Mouse (Mus musculus): ENCODE measurements around the gene Tgfb2.

Gene Tgfb2

DNA sequence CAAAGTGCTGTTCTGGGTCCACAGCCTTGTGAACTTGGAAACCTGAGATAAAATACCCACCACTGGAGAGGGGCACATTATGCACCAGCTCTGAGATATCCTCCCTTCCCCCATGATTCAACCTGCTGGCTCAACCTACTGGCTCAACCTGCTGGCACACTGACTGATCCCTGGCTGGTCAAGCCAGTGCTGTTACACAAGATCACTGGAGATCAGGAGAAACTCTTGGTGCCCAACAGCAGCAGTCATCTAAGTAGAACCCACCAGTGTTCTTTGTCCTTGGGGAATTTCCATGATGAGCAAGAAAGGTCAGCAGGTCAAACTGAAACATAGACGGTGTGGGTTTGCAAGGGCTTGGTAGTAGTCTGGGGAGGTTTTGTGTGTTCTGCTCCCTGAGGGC is 49.6 kb downstream of the Tgfb2 start:
- DNase-seq (ENCODE audit: low read depth, low spot score): no peak

- DNase-seq (ENCODE audit: low read depth, low spot score): no peak
Observed at GRCm38 (mm10) chr1:186655096-186655495, 50.7 kb downstream of the Tgfb2 start.

DNA sequence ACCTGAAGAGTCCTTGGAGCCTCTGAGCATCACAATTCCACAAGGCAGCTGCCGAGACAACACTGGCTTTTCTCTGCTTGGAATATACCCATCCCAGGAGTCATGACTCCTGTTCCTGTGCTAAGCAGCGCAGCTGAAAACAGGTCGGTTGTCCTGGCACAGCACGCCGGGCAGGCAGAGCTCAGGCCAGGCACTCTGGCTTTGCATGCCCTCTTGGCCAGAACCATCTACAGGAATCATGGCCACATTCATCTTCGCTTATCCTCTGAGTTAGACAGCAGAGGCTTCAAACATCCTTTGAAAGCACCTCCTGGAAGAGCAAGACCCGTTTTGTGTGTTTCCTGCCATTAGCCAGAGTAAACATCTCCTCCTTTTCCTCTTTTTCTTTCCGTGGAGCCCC is 53.6 kb downstream of the Tgfb2 start:
- no peak for DNase-seq (ENCODE audit: low read depth, low spot score)

- no peak for DNase-seq (ENCODE audit: low read depth, low spot score)
Observed at GRCm38 (mm10) chr1:186650011-186650410, 55.8 kb downstream of the Tgfb2 start.

DNA sequence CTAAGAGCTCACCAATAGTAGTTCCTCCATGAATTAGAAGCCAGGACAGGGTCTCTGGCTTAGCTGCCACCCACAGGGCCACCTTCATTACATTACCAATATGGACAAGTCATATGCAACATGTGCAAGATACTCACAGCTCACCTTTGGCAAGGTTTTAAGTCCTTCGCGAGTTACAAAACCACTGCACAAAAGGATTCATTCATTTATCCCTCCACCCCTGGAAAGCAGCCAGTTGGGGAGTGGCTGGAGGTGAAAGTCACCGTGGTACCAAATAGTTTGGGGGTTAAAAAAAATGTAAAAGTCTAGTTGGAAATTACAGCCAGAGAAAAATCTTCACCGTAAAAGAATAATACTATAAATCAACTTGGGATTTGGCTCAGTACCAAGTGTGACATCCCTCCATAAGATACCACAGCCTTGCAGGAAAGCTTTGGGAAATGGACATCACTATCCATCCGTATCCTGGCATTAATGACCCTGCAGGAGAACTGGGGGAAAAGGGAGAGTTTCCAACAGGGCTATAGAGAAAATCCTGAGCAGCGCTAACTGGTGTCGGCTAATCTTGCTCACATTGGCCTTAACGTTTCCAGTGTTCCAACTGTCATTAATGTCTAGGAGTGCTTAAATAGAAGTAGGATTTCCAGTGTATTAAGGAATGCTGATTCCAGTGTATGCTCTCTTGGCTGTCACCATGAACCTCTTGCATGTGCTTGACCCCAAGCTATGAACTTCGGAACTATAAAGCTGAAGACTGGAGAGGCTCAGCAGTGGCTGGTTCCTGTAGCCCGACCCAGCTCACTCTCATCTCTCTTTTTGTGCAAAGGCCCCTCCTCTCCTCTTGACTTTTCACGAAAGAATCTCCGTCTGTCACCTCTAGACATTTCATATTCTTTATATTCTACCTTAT is 68.2 kb downstream of the Tgfb2 start:
- DNase-seq (ENCODE audit: low read depth, low spot score): no peak

DNA sequence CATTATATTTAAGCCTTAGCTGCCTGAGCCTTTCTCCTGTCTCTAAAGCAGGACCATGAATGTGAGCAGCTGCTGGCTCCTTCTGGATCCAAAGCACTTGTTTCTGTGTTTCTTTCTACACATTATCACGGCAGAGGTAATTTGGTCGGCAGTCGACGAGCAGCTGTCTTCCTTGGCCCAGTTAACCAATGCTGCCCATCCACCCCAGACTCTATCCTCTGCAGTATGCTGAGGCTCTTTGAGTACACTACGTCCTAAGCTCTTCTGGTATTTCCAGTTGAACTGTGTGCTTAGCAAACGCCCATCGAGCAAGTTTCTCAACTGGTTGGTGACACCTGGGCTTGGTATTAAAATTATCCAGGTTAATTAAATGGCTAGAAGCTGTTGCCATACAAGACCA is 70.7 kb downstream of the Tgfb2 start:
- DNase-seq (ENCODE audit: low read depth, low spot score): no peak

- DNase-seq (ENCODE audit: low read depth, low spot score): no peak
Observed at GRCm38 (mm10) chr1:186631457-186631856, 74.3 kb downstream of the Tgfb2 start.

GRCm38 (mm10) chr1:186630971-186631370 is 74.8 kb downstream of the Tgfb2 start:
- no peak for DNase-seq (ENCODE audit: low read depth, low spot score)

DNA sequence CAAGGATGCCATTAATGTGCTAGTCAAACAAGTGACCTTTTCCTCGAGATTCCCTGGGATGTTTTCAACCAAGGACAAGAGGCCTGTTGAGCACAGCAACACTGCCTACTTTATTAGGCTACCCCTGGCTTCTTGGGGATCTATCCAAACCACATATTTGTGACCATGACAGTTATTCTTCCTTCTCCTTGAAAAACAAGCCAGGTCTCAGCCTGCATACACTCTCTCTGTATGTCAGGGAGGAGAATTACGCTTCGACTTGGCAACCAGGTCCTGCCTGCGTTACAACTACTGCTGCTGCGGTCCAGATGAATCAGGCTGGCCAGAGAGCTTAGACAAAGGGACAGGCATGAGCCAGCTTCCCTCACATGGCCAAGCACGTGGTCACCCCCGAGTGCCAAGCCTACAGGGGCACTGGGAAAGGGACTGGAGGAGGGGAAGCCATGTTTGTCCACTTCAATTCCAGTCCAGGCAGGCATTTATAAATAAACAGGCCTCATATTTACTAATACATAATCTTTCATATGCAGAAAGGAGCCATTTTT is 78.3 kb downstream of the Tgfb2 start:
- DNase-seq (ENCODE audit: low read depth, low spot score): no peak

DNA sequence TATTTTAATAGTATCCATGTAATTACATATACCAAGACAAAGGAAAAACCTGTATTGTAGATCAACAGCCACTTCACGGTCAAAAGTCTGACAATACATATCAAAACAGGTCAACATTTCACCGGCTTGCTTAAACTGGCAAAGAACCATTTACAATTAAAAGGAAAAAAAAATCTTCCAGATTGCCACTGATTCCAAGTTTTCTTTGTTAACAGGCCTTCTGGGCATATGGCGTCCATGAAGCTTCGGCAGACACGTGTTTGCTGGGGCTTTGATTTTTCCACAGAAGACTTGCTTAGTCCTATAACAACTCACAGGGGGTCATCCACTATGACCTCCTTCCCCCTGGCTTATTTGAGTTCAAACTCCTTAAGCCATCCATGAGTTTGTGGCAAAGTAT is 81.3 kb downstream of the Tgfb2 start:
- peak; percentile 64 for DNase-seq (ENCODE audit: low read depth, low spot score)

DNA sequence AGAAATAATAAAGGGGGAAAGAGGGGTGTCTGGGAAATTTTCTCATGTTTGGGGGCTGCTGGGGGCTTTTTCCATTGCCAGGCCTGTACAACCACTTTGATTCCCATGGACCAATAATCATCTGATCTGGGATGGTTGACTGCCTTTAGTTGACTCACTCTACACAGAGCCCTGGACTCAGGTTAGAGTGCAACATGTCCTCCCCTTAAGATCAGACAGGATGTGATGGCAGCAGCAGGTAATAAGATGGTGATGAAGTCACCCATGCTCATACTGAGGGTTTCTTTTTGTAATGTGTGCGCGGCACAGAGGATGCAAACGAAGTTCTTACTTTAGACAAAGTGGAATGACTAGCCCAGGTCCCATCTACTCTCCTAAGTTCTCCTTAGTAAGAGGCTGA is 84.0 kb downstream of the Tgfb2 start:
- DNase-seq (ENCODE audit: low read depth, low spot score): no peak

DNA sequence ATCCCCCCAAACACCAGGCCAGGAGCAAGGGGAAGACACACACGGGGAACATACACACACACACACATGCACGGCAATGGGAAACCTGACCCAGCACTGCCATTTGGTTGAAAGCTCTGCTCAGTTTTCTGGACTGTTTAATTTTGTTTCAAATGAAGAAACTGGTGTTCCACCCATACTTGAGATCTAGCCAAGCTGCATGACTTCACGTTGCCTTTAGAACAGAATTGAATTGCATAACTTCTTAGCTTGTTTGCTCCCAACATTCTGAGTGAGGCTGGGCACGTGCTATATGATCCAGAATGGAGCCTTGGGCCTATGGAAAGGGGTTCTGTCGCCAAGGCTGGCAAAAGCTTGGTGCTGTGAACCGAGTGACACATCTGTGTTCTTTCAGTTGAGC is 87.5 kb downstream of the Tgfb2 start:
- no peak for DNase-seq (ENCODE audit: low read depth, low spot score)

DNA sequence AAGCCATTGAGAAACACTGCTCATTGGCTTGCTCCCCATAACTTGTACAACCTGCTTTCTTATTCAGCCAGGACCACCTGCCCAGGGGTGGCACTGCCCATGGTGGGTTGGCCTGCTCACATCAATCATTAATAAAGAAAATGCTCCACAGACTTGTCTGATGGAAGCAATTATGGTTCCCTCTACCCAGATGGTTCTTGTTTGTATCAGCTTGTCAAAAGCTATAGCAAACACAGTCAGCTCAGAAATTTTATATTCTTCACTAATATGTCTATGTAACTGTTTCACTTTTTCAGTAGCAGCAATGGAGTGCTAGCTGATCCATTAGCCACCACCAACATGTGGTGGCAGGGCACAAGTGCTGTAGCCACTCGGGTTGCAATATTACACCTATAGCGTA is 94.4 kb downstream of the Tgfb2 start:
- peak; percentile 20 for DNase-seq (ENCODE audit: low read depth, low spot score)

DNA sequence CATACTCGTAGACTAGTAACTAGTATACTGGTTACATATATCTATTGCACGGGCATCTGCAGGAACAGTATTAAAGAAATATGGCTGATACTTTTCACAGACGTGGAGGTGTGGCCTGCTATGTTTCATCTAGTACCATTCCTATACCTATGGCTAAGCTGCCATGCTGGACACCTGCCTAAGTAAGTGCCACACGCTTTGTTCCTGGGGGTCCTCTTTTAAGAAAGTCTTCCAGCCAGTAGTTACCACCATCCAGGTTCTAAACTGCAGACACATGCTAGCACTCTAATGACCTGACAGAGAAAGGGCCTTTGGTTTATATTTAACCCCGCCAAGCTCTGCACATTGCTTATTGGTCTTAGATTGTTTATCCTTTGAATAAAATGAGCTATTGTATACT is 95.3 kb downstream of the Tgfb2 start:
- DNase-seq (ENCODE audit: low read depth, low spot score): no peak

- peak; percentile 31 for DNase-seq (ENCODE audit: low read depth, low spot score)
Observed at GRCm38 (mm10) chr1:186609793-186610233, 96.0 kb downstream of the Tgfb2 start.

DNA sequence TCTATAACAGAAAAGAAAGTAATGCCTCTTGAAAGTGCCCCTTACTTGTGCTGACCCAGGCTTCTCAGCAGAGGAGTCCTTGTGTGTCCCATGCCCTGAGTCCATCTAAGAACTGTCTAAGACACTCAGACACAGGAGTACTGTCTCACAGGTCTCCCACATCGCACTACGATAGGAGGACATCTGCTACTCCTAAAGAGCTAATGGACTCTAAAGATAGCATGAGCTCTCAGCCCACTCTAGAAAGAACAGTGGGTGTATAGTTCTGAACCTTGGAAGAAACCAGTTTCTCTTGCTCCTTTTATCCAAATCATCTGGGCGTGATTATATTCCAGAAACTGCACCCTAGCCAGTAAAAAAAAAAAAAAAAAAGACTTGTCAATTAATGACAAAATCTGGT is 97.7 kb downstream of the Tgfb2 start:
- no peak for DNase-seq (ENCODE audit: low read depth, low spot score)

- DNase-seq (ENCODE audit: low read depth, low spot score): no peak
Observed at GRCm38 (mm10) chr1:186605635-186606034, 100.2 kb downstream of the Tgfb2 start.

DNA sequence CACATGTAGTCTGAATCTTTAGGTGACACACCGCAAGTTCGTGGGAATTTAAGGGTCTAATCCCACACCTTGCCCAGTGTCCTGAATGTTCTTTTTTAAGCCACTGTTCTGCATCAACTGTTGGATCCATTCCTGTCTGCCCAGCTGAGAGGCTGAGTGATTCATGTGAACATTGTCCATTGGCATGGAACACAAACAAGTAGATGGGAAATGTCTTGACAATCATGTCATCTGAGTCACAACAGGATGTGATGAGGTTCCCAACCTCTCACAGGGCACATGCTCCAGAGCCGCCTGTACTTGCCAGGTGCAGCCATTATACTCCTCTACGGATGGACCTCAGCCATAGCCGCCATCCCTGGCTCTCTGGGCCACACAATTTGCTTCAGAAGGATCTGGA is 101.7 kb downstream of the Tgfb2 start:
- DNase-seq (ENCODE audit: low read depth, low spot score): no peak

- DNase-seq (ENCODE audit: low read depth, low spot score): no peak
Observed at GRCm38 (mm10) chr1:186588226-186588625, 117.6 kb downstream of the Tgfb2 start.

GRCm38 (mm10) chr1:186587065-186587804 is 118.6 kb downstream of the Tgfb2 start:
- no peak for DNase-seq (ENCODE audit: low read depth, low spot score)

GRCm38 (mm10) chr1:186585571-186586164 is 120.1 kb downstream of the Tgfb2 start:
- no peak for DNase-seq (ENCODE audit: low read depth, low spot score)

GRCm38 (mm10) chr1:186583933-186584332 is 121.9 kb downstream of the Tgfb2 start:
- DNase-seq (ENCODE audit: low read depth, low spot score): no peak

Measured in forelimb bud, embryonic 11.5 days (tissue).